Mouse (Mus musculus) WW6 (cell line): ENCODE data around the gene Aff1.

ENCODE experiments used
- DNase-seq: peaks from one replicate; pipeline ENCODE4 v3.0.0-alpha.2; 2013; ENCODE audit warnings: low read depth, low spot score

Aff1 gene

GRCm38 (mm10) chr5:103691624-103692530 is at the start of gene Aff1:
Gene Aff1, plus strand, starts transcription at chr5:103692374.
- DNase-seq: no peak

- no peak for DNase-seq
Measured at GRCm38 (mm10) chr5:103644167-103644566, 48.0 kb upstream of the Aff1 start.

- no peak for DNase-seq
Measured at GRCm38 (mm10) chr5:103647320-103647719, 44.9 kb upstream of the Aff1 start.

- DNase-seq: peak; percentile 75
Measured at GRCm38 (mm10) chr5:103654225-103654624, 37.9 kb upstream of the Aff1 start.

- DNase-seq: no peak
Measured at GRCm38 (mm10) chr5:103654780-103655179, 37.4 kb upstream of the Aff1 start.

- DNase-seq: peak; percentile 64
Measured at GRCm38 (mm10) chr5:103655346-103656118, 36.6 kb upstream of the Aff1 start, which contains the start of gene 1700016H13Rik. Gene 1700016H13Rik, minus strand, starts transcription at chr5:103656010.

- DNase-seq: no peak
Measured at GRCm38 (mm10) chr5:103658921-103659320, 33.3 kb upstream of the Aff1 start.

GRCm38 (mm10) chr5:103659571-103659970 is 32.6 kb upstream of the Aff1 start:
- DNase-seq: no peak

- no peak for DNase-seq
Measured at GRCm38 (mm10) chr5:103664932-103665331, 27.2 kb upstream of the Aff1 start.

- no peak for DNase-seq
Measured at GRCm38 (mm10) chr5:103665876-103666275, 26.3 kb upstream of the Aff1 start.

- no peak for DNase-seq
Measured at GRCm38 (mm10) chr5:103671858-103672257, 20.3 kb upstream of the Aff1 start.

GRCm38 (mm10) chr5:103673611-103674010 is 18.6 kb upstream of the Aff1 start:
- DNase-seq: no peak

GRCm38 (mm10) chr5:103674482-103674881 is 17.7 kb upstream of the Aff1 start:
- no peak for DNase-seq

GRCm38 (mm10) chr5:103676289-103676881 is 15.8 kb upstream of the Aff1 start:
- DNase-seq: no peak

- no peak for DNase-seq
Measured at GRCm38 (mm10) chr5:103677894-103678293, 14.3 kb upstream of the Aff1 start.

GRCm38 (mm10) chr5:103678974-103679373 is 13.2 kb upstream of the Aff1 start:
- DNase-seq: no peak

GRCm38 (mm10) chr5:103680381-103680780 is 11.8 kb upstream of the Aff1 start:
- DNase-seq: no peak

GRCm38 (mm10) chr5:103681824-103682223 is 10.3 kb upstream of the Aff1 start:
- no peak for DNase-seq

- DNase-seq: no peak
Measured at GRCm38 (mm10) chr5:103689645-103690044, 2.5 kb upstream of the Aff1 start.

GRCm38 (mm10) chr5:103690190-103690589 is 2.0 kb upstream of the Aff1 start:
- no peak for DNase-seq

GRCm38 (mm10) chr5:103691171-103691570 is 1.0 kb upstream of the Aff1 start:
- no peak for DNase-seq

GRCm38 (mm10) chr5:103692531-103693040 is 412 bp downstream of the Aff1 start:
- no peak for DNase-seq
